Mouse (Mus musculus) megakaryocyte, adult 5-6 weeks (primary cell): ENCODE results near the gene Gm44973. TPM values are rescaled to one million over a fixed set of nuclear protein-coding genes. Genes with fewer than 3 reads are reported as not detected.
"Not testable (repeated sequence)": the region's sequence is repeated elsewhere in the genome, so short reads cannot be mapped to it uniquely, and the experiment has no call there.

Source experiments
- ATAC-seq: 2 replicates; pipeline ENCODE4 v1.8.0; 2016; ENCODE audit warnings: mild to moderate bottlenecking, inconsistent platforms; ENCODE audit not compliant: poor library complexity, severe bottlenecking
- total RNA-seq, 2 experiments: library from RNA; stranded (forward) in 1 of 2; stranded (reverse) in 1 of 2; fragments of 153-499, 151-499 nt in 1 of 2; fragments of 221-1000, 200-1000 nt in 1 of 2; gene quantifications; 2 replicates each; pipeline versions ENCODE4 v1.2.3 to v1.2.4; 2015 to 2017

The Gm44973 gene
- 0.30 TPM in 1 of 2 replicates, not detected in the other for total RNA-seq (2015)
- total RNA-seq (2017), result not detected in 2 replicates

- ATAC-seq, result peak; percentile 66
These were observed at the start of gene Gm44973 for GRCm38 (mm10) chr7:5015118-5016001. Gene Gm44973, plus strand, starts transcription at chr7:5015496.

DNA sequence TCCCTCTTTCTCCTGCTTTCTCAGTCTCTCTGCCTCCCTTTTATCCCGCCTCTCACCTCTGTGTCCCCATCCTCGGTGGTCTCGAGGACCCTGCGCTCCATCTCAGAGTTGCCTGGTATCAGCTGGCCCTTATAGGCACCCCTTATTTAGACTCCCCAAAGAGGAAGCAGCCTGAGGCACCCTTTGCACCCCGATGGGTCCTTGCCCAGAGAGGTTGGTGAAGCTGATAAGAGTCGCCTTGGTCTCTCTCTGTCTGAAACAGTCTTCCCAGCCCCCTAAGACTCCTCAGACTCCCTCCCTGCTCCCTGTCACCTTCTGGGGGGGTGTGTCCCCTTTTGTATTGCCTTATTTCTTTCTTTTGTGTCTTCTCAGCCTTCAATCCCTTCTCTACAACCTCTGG is 44.2 kb upstream of the Gm44973 start, which contains the start of gene Sbk3:
TSS of gene Sbk3 (minus strand) at position 101 of the 400 bp plus-strand sequence.
- no peak for ATAC-seq

DNA sequence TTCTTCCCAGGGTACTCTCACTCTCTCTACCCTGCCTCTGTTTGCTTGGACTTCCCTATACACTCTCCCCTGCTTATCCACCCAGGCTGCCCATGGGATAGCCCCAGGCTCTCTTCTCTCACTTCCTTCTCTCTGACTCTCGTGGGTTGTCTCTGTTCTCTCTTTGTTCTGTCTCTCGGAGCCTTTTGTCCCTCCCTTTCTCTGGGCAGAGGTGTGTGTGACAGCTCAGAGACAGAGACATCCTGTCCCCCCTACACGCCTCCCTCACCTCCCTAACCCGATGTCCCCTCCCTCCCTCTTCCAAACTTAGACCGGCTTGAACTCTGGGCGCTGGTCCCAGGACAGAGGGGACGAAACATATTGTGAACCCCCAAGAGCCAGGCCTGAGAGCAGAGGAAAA is 43.6 kb upstream of the Gm44973 start:
- peak; percentile 54 for ATAC-seq

DNA sequence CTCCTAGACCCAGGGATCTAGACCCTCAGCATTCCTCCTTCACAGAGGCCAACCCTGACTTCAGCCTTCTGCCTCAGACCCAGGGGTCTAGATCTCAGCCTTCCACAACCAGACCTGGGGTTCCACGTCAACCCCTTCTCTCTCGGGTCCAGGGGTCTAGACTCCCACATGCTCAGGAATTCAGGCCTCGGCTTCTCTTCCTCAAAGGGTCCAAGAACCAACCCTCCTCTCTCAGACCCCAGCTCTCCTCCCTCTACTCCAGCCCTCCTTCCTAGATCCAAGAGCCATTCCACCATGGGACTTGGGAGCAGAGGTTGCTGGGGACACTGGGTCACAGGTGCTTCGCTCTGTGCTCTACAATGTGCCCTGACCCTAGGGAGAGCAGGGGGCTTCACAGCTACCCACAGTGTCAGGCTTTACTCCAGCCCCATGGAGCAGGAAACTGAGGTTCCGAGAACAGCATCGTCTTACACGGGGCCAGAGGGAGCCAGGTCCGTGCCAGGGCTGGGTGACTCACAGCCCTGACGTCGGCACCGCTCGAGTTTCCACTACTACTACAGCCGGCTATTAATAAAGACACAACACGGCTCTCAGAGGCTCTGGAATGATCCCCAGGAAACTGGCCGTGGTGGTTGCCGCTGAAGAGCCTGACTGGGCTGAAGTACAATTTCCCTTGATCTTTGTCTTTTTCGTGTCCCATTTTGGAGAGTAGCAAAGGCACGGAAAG is 42.8 kb upstream of the Gm44973 start:
- no peak for ATAC-seq

DNA sequence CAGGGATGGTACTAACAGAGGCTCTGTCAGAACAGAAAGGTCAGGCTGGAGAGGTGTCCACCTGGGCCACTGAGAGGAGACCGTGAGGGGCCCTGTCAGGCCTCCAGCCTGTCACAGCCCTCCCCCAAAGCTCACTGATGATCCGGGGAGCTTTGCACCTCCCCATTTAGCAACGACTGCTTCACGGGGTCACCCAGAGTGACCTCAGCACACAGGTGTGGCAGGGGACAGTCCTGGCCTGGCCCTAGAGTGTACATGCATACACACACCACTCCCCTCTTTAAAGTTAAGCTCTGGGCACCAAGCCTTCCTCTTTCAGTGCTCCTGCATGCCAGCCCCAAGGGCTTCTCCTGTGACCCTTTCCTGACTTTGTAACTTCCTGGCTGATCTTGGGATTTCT is 39.8 kb upstream of the Gm44973 start:
- no peak for ATAC-seq

DNA sequence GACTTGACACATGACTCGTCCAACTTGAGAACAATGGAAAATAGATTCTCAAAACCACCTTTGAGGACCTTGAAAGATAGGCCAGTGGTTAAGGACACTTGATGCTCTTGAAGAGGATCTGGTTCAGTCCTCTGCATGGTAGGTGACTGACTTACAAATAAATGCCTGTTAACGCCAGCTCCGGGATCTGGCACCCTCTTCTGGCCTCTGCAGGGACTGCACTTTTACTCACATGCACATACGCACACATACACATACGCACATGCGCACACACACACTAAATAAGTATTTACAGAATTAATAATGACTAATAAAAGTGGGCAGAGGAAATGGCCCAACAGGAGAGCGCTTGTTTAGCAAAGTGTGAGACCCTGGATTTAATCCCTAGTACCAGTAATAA is 38.5 kb upstream of the Gm44973 start:
- no peak for ATAC-seq

DNA sequence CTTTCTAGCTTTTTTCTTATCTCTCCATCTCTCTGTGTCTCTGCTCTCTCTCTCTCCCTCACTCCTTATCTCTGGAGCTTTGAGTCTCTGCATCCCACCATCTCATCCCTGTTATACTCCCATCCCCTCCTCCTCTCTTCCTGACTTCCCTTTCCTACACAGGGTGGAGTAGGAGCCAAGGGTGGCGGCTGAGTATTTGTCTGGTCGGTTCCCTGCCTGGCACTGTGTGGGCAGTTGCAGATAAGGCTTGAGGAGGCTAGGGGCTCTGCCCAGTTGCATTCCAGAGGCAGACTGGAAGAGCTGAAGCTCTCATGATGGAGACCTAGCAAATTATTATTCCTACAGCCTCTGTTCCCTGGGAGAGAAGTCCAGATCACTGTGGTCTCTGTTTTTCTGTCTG is 27.0 kb upstream of the Gm44973 start:
- ATAC-seq, result no peak

DNA sequence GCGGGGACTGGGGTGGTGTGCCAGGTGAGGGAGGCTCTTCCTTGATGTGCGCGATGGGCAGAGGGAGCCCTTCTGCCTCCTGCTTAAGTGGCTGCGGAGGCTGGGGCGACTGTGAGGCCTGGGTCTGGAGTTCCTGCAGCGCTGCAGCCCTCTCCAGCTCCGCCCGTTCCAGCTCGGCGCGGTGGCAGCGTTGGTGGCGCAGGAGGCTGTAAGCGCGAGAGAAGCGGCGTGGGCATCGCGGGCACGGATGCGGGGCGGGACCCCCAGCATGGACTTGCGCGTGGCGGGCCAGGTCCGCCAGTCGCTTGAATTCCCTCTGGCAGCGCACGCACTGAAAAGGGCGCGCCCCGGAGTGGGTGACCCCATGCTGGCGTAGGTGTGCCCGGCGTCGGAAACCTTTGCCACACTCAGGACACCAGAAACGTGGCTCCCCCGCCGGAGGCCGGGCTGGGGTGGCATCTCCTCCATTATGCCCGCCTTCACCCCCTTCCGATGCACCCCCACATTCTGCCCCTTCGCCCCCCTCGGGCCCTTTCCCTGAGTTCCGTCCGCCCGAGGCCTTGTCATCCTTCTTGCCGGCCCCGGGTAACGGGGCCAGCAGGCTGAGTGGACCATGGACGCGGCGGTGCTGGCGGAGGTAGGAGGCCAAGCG is 21.8 kb upstream of the Gm44973 start:
- no peak for ATAC-seq

DNA sequence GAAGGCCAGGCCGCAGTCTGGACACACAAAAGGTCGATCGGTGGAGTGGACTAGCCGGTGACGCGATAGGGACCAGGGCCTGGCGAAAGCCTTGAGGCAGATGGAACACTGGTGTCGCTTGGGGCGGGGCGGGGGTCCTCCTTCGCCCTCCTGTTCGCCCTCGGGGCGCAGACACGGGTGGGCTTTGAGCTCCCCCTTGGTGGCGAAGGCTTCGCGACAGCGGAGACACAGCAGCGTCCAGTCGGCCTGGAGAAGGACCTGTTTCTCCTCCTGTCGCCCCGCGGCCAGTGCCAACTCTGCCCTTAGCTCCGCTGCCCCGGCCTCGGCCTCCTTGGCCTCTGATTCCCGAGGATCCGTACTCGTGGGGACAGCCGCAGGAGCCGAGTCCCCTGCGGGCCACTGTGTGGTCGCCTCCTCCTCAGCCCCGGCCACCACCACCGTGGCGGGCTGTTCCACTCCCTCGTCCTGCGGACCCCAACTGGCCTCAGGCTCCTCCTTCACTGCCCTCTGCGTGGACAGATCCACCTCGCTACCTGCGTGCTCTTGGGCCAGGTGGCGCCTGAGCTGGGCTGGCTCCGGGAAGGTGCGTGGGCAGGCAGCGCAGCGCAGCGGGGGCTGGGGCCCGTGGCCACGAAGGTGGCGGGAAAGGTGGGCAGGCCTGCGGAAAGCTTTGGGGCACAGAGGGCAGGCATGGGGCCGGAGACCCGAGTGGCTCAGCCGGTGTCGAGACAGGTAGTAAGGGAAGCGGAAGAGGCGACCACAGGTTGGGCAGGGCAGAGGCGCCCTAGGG is 21.1 kb upstream of the Gm44973 start:
- no peak for ATAC-seq

- no peak for ATAC-seq
These were observed 19.9 kb upstream of the Gm44973 start for GRCm38 (mm10) chr7:4995268-4996002.

DNA sequence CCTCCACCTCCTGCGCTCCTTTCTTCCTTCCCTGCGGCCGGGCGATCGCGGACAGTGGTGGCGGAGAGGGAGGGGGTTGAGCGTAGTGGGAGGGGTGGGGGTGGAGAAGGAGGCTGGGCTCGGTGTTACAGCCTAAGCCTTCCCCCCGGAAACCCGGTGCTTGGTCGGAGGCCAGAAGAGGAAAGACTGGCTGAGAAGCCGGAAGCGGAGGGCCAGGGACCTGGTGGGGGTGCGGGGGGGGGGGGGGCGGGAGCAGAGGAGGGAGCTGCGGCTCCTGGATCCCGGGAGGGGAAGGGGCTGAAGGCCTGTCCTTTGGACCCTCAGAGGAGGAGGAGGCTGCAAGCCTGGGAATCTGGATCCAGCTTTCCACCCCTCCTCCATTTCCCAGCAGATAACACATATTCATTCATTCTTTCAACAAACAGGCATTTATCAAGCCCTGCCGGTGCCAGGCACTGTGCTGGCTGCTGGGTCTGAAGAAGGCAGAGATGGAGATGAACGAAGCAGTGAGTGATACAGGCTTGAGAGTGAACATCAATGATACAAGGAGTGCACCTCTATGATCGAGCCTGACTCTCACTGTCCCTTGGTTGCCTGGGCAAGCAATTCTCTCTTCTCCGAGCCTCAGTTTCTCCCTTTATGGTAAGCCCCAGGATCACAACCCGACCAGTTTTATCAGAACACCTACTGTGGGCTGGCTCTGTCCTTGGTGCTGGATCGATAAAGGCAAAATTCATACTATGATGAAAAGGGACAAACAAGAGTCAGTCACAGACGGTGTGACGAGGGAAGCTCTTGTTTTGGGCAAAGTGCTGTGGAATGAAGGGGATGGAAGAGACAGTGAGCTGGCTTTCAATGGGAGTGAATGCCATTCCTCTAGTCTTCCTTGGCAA is 19.0 kb upstream of the Gm44973 start, which contains the start of gene Zfp579:
TSS of gene Zfp579 (minus strand) at position 156 of the 893 bp plus-strand sequence.
- ATAC-seq, result peak; percentile 92

- no peak for ATAC-seq
These were observed 18.4 kb upstream of the Gm44973 start for GRCm38 (mm10) chr7:4996934-4997333.

- ATAC-seq, result no peak
These were observed 15.4 kb upstream of the Gm44973 start for GRCm38 (mm10) chr7:4999876-5000275.

DNA sequence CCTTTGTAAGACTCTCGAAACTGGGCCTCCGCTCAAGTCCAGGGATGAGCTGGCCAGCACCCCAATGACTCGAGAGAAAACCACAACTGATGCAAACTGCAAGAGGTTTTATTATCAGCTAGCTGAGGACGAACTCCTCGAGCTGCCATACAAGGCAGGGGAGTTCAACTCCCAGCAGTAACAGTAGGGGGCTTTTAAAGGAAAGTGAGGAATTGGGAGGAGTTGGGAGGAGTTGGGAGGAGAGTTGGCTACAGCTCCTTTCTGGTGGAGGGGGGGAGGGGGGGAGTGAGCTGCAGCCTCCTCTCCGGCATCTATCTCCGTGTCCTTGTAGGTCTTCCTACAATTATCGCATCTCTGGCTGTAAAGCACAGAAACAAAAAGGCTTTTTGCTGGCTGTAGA is 12.4 kb upstream of the Gm44973 start:
- not testable (repeated sequence) for ATAC-seq

DNA sequence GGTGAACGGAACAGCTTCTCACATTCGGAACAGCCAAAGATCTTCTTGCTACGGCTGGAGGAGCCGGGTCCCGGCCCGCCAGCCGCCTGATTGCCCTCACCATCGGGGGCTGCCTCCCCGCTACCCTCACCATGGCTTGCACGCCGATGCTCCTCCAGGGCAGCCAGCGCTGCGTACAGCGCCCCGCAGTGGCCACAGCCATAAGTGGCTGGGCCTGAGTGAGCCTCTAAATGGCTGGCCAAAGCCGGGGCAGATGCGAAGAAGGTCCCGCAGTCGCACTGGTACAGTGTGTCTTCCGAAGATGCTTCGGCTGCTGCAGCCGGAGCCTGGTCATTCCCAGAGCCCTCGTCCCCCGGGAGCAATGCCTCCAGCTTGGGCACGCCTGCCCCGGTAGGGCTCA is 7.1 kb upstream of the Gm44973 start:
- ATAC-seq, result no peak

DNA sequence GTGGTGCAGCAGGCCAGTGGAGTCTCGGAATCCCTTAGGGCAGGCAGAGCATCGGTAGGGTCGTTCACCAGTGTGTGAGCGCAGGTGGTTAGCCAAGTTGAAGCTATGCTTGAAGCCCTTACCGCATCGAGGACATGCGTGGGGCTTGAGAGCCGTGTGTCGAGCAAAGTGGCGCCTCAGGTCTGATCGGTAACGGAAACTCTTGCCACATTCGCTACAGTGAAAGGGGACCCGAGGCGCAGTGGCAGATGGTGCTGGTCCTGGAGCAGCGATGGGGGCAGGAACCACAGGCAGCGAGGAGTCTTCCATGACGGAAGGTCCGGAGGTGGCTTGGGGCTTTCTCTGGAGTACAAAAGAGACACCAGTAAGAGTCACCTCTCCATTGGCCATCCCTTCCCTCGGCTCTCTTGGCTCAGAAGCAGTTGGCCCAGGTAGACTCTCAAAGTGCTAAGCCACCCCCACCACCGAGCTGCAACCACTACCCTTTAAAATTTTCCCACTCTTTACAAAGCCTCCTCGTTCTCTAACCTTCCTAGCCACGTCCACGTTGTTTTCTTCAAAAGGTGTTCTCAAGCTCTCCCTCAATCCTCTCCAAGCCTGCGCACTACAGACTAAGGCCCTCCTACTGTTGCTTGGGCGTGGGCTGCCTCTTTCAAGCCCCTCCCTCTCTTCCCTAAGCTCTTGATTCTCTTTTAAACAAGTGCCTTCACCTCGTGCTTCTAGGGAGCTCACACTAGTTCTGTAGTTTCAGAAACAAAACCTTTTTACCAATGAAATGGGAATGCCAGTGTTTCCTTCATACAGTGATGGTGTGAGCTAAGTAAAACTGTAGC is 2.4 kb upstream of the Gm44973 start:
- no peak for ATAC-seq

- ATAC-seq, result peak; percentile 66
These were observed 812 bp upstream of the Gm44973 start, which contains the start of the genes Zfp524 and Fiz1 for GRCm38 (mm10) chr7:5014251-5015117. Gene Zfp524, plus strand, starts transcription at chr7:5014415. Gene Fiz1, minus strand, starts transcription at chr7:5014697.
